Mouse (Mus musculus) heart, embryonic 14.5 days (tissue): ENCODE measurements around the gene Pigu. TPM values are rescaled to one million over a fixed set of nuclear protein-coding genes. Genes with fewer than 3 reads are reported as not detected.
A peak's percentile ranks its signal among the peaks of the same experiment; 100 is the strongest.

Experiments used
- ATAC-seq: fragments of 200-750 bp; cut with Nextera tagmentation; 2 replicates; pipeline ENCODE4 v1.8.0; 2017; ENCODE audit warnings: low read depth, moderate TSS enrichment; ENCODE audit not compliant: insufficient number of reproducible peaks, insufficient read depth, low FRiP score
- H3K27ac ChIP-seq, 2 experiments: fragments of 200-500 bp in 1 of 2; fragments of 300-500 bp in 1 of 2; sonication (generic) in 1 of 2; replicated peaks in 1 of 2; 2 replicates each; pipeline ENCODE4 v1.5.1; 2012 to 2014; ENCODE audit warnings: low read depth in 2 of 2, low read length in 2 of 2, control low read depth in 1 of 2, mild to moderate bottlenecking in 1 of 2, mixed read lengths in 1 of 2; ENCODE audit not compliant: control insufficient read depth in 1 of 2, insufficient read depth in 1 of 2
- H3K27me3 ChIP-seq: fragments of 300-500 bp; sonication (generic); 2 replicates; pipeline ENCODE4 v1.6.1; 2014; ENCODE audit warnings: mild to moderate bottlenecking, low read length, control low read depth; ENCODE audit not compliant: control insufficient read depth, insufficient read depth
- H3K36me3 ChIP-seq: fragments of 300-500 bp; sonication (generic); 2 replicates; pipeline ENCODE4 v1.6.1; 2014; ENCODE audit warnings: mild to moderate bottlenecking, control low read depth, low read length, mixed read lengths; ENCODE audit not compliant: control insufficient read depth, insufficient read depth
- H3K4me1 ChIP-seq, 2 experiments: fragments of 200-500 bp in 1 of 2; fragments of 300-500 bp in 1 of 2; sonication (generic) in 1 of 2; 2 replicates each; pipeline ENCODE4 v1.6.1; 2012 to 2014; ENCODE audit warnings: low read length in 2 of 2, control low read depth in 1 of 2, mixed read lengths in 1 of 2; ENCODE audit not compliant: control insufficient read depth in 2 of 2, insufficient read depth in 2 of 2
- H3K4me2 ChIP-seq: fragments of 300-500 bp; sonication (generic); 2 replicates; pipeline ENCODE4 v1.6.1; 2014; ENCODE audit warnings: mild to moderate bottlenecking, low read length
- H3K4me3 ChIP-seq, 2 experiments: fragments of 200-500 bp in 1 of 2; fragments of 300-500 bp in 1 of 2; sonication (generic) in 1 of 2; 2 replicates each; pipeline ENCODE4 v1.5.1; 2012 to 2014; ENCODE audit warnings: low read length in 2 of 2, mild to moderate bottlenecking in 2 of 2, control low read depth in 1 of 2, low read depth in 1 of 2, moderate library complexity in 1 of 2; ENCODE audit not compliant: control insufficient read depth in 1 of 2, insufficient read depth in 1 of 2
- H3K9ac ChIP-seq: fragments of 300-500 bp; sonication (generic); 2 replicates; pipeline ENCODE4 v1.6.1; 2014; ENCODE audit warnings: mild to moderate bottlenecking, low read length
- H3K9me3 ChIP-seq: fragments of 300-500 bp; sonication (generic); 2 replicates; pipeline ENCODE4 v1.6.1; 2016; ENCODE audit warnings: low read length, control low read depth; ENCODE audit not compliant: control insufficient read depth
- WGBS: fragments of 180-500 bp; shearing (Covaris S2); extraction: QIAGEN DNeasy Blood & Tissue Kit; methylation state at CpG from one replicate; pipeline ENCODE4 v1.1.7; 2014; 5-methylcytosine and 5-hydroxymethylcytosine counted together
- polyA plus RNA-seq: library from polyadenylated mRNA; unstranded; fragments of >200 nt; fragmentation: Nextera tagmentation; extraction: Ambion mirVana; gene quantifications from 2 replicates; pipeline ENCODE4 v1.2.1, GENCODE M21; 2014

Pigu gene
- polyA plus RNA-seq, 1 experiment from 2014 or later, result 57.0 TPM

- Histone ChIP-seq H3K9me3 (no peaks in the 10 kb centered on the region), H3K9ac (no peak overlapping the region), H3K27me3 (no peaks in the 10 kb centered on the region), H3K4me1 (peaks cover 3 to 16% of the 10 kb centered on the region in 2 experiments; a peak in 3 of 4 replicates), H3K36me3 (peaks cover 80% of the 10 kb centered on the region), H3K27ac (no peak overlapping the region), H3K4me3 (no peak overlapping the region), H3K4me2 (no peak overlapping the region)
- no peak for ATAC-seq
- 88% methylated on average over 2 of the region's 2 CpGs for WGBS
Measured at GRCm38 (mm10) chr2:155248718-155249117, 108.5 kb downstream of the Pigu start.

- no peak for ATAC-seq
- H3K27me3 ChIP-seq, result no peaks in the 10 kb centered on the region
- 89% methylated on average over 1 of the region's 1 CpGs for WGBS
- peaks cover 86% of the 10 kb centered on the region for H3K36me3 ChIP-seq
- no peak overlapping the region for H3K9ac ChIP-seq
- H3K4me2 ChIP-seq, result no peak overlapping the region
- no peak overlapping the region for H3K4me3 ChIP-seq
- peaks cover 3 to 16% of the 10 kb centered on the region in 2 experiments; a peak in 3 of 4 replicates for H3K4me1 ChIP-seq
- no peaks in the 10 kb centered on the region for H3K9me3 ChIP-seq
- no peak overlapping the region for H3K27ac ChIP-seq
Measured at GRCm38 (mm10) chr2:155248206-155248605, 109.0 kb downstream of the Pigu start.

GRCm38 (mm10) chr2:155246231-155246630 is 111.0 kb downstream of the Pigu start:
- Histone ChIP-seq H3K9ac (no peak overlapping the region), H3K27ac (peak overlapping the region in 1 of 2 experiments; percentile 47; a peak in 3 of 4 replicates), H3K36me3 (peaks cover 91% of the 10 kb centered on the region), H3K9me3 (no peaks in the 10 kb centered on the region), H3K27me3 (no peaks in the 10 kb centered on the region), H3K4me1 (peaks cover 3 to 16% of the 10 kb centered on the region in 2 experiments; a peak in 3 of 4 replicates), H3K4me3 (no peak overlapping the region), H3K4me2 (no peak overlapping the region)
- peak; percentile 40; the same call in 1 of the 2 replicates for ATAC-seq
- 48% methylated on average over 4 of the region's 4 CpGs for WGBS

GRCm38 (mm10) chr2:155242296-155242855 is 114.9 kb downstream of the Pigu start:
- no peaks in the 10 kb centered on the region for H3K27me3 ChIP-seq
- no peaks in the 10 kb centered on the region for H3K9me3 ChIP-seq
- 57% methylated on average over 7 of the region's 7 CpGs for WGBS
- H3K4me1 ChIP-seq, result peaks cover 7 to 24% of the 10 kb centered on the region in 2 experiments
- H3K4me3 ChIP-seq, result no peak overlapping the region
- H3K27ac ChIP-seq, result peak overlapping the region in 1 of 2 experiments; percentile 47; a peak in 1 of 4 replicates
- H3K36me3 ChIP-seq, result peaks cover 53% of the 10 kb centered on the region
- no peak overlapping the region for H3K9ac ChIP-seq
- no peak for ATAC-seq
- no peak overlapping the region for H3K4me2 ChIP-seq

GRCm38 (mm10) chr2:155240915-155241314 is 116.3 kb downstream of the Pigu start:
- Histone ChIP-seq H3K9ac (no peak overlapping the region), H3K4me3 (no peak overlapping the region), H3K27me3 (no peaks in the 10 kb centered on the region), H3K36me3 (peaks cover 39% of the 10 kb centered on the region), H3K27ac (no peak overlapping the region), H3K4me1 (peaks cover 6 to 22% of the 10 kb centered on the region in 2 experiments), H3K9me3 (no peaks in the 10 kb centered on the region), H3K4me2 (no peak overlapping the region)
- WGBS, result 73% methylated on average over 4 of the region's 4 CpGs
- no peak for ATAC-seq

- Histone ChIP-seq H3K36me3 (0 out of 2 replicates have a peak, but pooled peaks cover 5% of the 10 kb centered on the region), H3K27ac (peak overlapping the region in 1 of 2 experiments; percentile 81; a peak in 2 of 4 replicates), H3K4me3 (peak overlapping the region; percentile 78 to 83), H3K4me2 (peak overlapping the region; percentile 80), H3K27me3 (no peaks in the 10 kb centered on the region), H3K9ac (peak overlapping the region; percentile 85), H3K9me3 (no peaks in the 10 kb centered on the region), H3K4me1 (peaks cover 6 to 15% of the 10 kb centered on the region in 2 experiments)
- whole genome bisulfite sequencing, result 7% methylated on average over 4 of the region's 4 CpGs
- ATAC-seq, result no peak
Measured at GRCm38 (mm10) chr2:155237276-155237675, 120.0 kb downstream of the Pigu start.

GRCm38 (mm10) chr2:155236362-155236992 is 120.8 kb downstream of the Pigu start, which contains the start of gene Dynlrb1:
Dynlrb1 (plus strand) TSS chr2:155236533.
- H3K36me3 ChIP-seq, result 0 out of 2 replicates have a peak, but pooled peaks cover 3% of the 10 kb centered on the region
- H3K4me3 ChIP-seq, result peak within 1 kb of the TSS; percentile 78 to 83
- H3K9me3 ChIP-seq, result no peaks in the 10 kb centered on the region
- peaks cover 6 to 15% of the 10 kb centered on the region in 2 experiments for H3K4me1 ChIP-seq
- ATAC-seq, result peak; percentile 97
- peak within 1 kb of the TSS; percentile 85 for H3K9ac ChIP-seq
- peak within 1 kb of the TSS; percentile 81 to 88 for H3K27ac ChIP-seq
- no peaks in the 10 kb centered on the region for H3K27me3 ChIP-seq
- WGBS, result under 1% methylated on average over 50 of the region's 50 CpGs
- peak within 1 kb of the TSS; percentile 80 for H3K4me2 ChIP-seq
